Mouse (Mus musculus): ENCODE data around the gene Myo5a. TPM values are rescaled to one million over a fixed set of nuclear protein-coding genes. Genes with fewer than 3 reads are reported as not detected.

The Myo5a gene
- polyA plus RNA-seq, 1 experiment from 2014 or later, result 35.6 TPM

DNA sequence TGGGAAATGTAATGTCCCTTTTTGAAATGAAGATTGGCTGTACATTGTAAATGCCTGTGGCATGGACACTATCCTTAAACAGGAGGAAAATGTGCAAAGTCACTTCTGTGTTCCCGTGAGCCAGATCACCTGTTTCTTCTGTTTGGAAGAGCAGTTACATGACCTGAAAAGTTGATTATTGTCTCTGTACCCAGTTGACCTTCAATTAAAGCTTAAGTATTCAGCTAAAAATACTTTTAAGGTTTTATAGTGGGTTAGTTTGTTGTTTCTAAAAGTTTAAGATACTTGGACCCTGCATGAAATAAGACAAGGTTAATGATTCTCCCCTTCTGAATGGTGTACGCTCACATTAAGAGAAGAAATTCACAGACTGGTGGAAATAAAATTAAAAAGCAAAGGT, 30.2 kb upstream of the Myo5a start:
- Histone ChIP-seq H3K4me1 (peaks cover 21% of the 10 kb centered on the region), H3K36me3 (peaks cover 4% of the 10 kb centered on the region; the same call in 1 of the 2 replicates), H3K27me3 (replicated peaks) (no peaks in the 10 kb centered on the region), H3K9me3 (replicated peaks) (no peaks in the 10 kb centered on the region), H3K9ac (replicated peaks) (no peak overlapping the region), H3K4me2 (no peak overlapping the region), H3K4me3 (replicated peaks) (no peak overlapping the region), H3K27ac (replicated peaks) (no peak overlapping the region)
- ATAC-seq (ENCODE audit: low FRiP score), result no peak
- 92% methylated on average over 2 of the region's 2 CpGs for WGBS

DNA sequence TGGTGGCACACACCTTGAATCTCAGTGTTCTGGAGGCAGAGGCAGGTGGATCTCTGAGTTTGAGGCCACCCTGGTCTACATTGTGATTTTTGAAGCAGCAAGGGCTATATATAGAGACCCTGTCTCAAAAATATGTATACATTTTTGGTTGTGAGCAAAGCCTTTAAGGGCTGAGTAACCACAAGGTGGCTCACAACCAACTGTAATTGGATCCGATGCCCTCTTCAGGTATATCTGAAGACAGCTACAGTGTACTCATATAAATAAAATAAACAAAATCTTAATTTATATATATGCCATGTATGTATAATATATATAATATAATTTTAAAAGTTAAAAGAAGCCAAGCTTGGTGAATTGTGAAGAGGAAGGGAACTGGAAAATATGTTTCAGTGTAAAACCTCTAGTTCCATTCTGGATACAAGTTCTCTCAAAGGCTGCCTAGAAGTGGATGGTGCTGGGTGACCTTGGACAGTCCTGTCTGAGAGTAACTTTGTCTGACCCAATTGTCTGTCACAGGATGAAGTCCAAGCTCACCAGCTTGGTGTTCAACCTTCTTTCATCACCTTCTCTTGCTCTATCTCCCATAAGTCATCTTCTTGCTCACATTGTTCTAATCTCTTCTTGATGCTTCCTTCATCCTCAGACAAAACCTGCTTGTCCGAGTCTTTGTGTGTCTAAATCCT, 28.8 kb upstream of the Myo5a start:
- Histone ChIP-seq H3K9ac (replicated peaks) (no peak overlapping the region), H3K27ac (replicated peaks) (no peak overlapping the region), H3K27me3 (replicated peaks) (no peaks in the 10 kb centered on the region), H3K4me1 (peaks cover 21% of the 10 kb centered on the region), H3K4me2 (no peak overlapping the region), H3K4me3 (replicated peaks) (no peak overlapping the region), H3K36me3 (peaks cover 12% of the 10 kb centered on the region; the same call in 1 of the 2 replicates), H3K9me3 (replicated peaks) (no peaks in the 10 kb centered on the region)
- WGBS, result 90% methylated on average over 2 of the region's 2 CpGs
- ATAC-seq (ENCODE audit: low FRiP score), result no peak

DNA sequence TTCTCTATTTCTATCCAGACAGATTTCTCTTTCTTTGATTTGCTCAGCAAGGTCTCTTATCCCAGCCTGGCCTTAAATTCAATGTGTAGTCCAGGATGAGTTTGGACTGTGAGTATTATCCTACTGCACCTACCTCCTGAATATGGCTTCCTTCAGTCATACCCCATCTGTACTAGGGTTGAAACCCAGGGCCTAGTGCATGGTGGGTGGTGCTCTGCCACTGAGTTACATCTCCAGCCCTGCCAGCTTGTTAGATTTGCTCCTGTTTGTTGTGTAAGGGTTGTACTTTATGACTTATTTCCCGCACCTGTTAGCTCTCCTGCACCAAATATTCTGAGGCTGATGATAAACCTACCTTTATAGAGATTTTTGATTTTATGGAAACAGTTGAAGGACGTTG, 27.6 kb upstream of the Myo5a start:
- H3K9me3 ChIP-seq (replicated peaks), result no peaks in the 10 kb centered on the region
- no peak overlapping the region for H3K4me2 ChIP-seq
- H3K4me1 ChIP-seq, result peaks cover 20% of the 10 kb centered on the region
- no peak overlapping the region for H3K9ac ChIP-seq (replicated peaks)
- H3K27ac ChIP-seq (replicated peaks), result no peak overlapping the region
- H3K4me3 ChIP-seq (replicated peaks), result no peak overlapping the region
- 92% methylated on average over 2 of the region's 2 CpGs for WGBS
- H3K27me3 ChIP-seq (replicated peaks), result no peaks in the 10 kb centered on the region
- ATAC-seq (ENCODE audit: low FRiP score), result no peak
- peaks cover 12% of the 10 kb centered on the region; the same call in 1 of the 2 replicates for H3K36me3 ChIP-seq

DNA sequence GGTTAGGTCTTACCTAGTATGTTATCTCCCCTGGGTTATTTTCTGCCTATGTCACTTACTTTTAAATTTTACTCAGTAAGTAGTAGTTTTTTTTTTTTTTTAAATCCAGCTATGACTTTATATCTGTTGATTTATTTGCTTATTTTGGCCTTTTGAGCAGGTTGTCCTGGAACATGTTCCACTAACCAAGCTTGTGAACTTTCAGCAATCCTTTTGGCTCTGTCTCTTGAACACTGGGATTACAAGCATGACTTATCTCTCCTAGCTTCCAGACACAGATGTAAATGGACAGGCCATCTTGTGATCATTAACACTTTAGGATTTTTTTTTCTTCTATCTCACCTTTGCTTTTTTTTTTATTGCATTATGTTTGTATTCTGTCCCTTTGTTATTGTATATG, 23.7 kb upstream of the Myo5a start:
- Histone ChIP-seq H3K4me3 (replicated peaks) (no peak overlapping the region), H3K36me3 (peaks cover 12% of the 10 kb centered on the region; the same call in 1 of the 2 replicates), H3K27me3 (replicated peaks) (no peaks in the 10 kb centered on the region), H3K4me1 (no peaks in the 10 kb centered on the region), H3K4me2 (no peak overlapping the region), H3K9me3 (replicated peaks) (no peaks in the 10 kb centered on the region), H3K9ac (replicated peaks) (no peak overlapping the region), H3K27ac (replicated peaks) (no peak overlapping the region)
- ATAC-seq (ENCODE audit: low FRiP score), result no peak

DNA sequence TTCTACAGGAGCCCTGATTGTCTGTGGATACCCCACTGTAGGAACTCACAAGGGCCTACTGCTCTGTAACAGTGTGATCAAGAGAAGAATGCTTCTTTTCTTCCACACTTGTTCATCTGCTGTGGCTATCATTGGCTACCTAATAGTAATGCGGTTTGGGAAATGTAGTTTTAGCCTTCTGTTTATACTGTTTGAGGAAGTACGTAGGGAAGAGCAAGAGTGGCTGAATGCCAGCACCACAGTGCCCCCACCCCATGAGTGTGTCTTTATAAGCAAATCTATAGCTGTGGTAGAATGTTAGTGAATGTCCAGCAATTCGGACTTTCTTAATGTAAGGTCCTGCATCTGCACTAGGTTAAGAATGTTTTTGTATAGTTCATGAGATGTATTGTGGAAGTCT, 21.7 kb upstream of the Myo5a start:
- H3K4me2 ChIP-seq, result no peak overlapping the region
- H3K4me1 ChIP-seq, result no peaks in the 10 kb centered on the region
- H3K27ac ChIP-seq (replicated peaks), result no peak overlapping the region
- no peaks in the 10 kb centered on the region for H3K9me3 ChIP-seq (replicated peaks)
- ATAC-seq (ENCODE audit: low FRiP score), result no peak
- 79% methylated on average over 3 of the region's 3 CpGs for WGBS
- no peak overlapping the region for H3K9ac ChIP-seq (replicated peaks)
- H3K36me3 ChIP-seq, result peaks cover 12% of the 10 kb centered on the region; the same call in 1 of the 2 replicates
- H3K27me3 ChIP-seq (replicated peaks), result no peaks in the 10 kb centered on the region
- H3K4me3 ChIP-seq (replicated peaks), result no peak overlapping the region

DNA sequence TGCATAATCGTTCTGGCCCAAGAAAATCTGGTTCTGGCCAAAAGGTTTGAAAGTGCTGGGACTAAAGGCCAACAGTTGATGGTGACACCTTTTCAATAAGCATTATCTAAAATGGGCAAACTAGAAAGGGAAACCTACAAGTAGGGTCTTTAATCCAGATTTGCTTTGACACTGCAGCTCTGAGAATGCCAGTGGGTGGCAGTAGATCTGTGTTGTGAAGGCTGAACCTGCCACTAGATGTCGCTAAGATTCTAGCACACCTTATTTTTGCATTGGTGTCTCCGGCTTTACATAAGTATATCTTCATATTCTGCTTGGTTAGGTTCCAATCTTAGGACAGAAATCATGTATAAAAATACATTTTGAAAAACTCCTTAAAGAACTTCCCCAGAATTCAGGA, 20.8 kb upstream of the Myo5a start:
- Histone ChIP-seq H3K36me3 (peaks cover 12% of the 10 kb centered on the region; the same call in 1 of the 2 replicates), H3K9ac (replicated peaks) (no peak overlapping the region), H3K4me2 (no peak overlapping the region), H3K27ac (replicated peaks) (no peak overlapping the region), H3K4me1 (no peaks in the 10 kb centered on the region), H3K4me3 (replicated peaks) (no peak overlapping the region), H3K27me3 (replicated peaks) (no peaks in the 10 kb centered on the region), H3K9me3 (replicated peaks) (no peaks in the 10 kb centered on the region)
- ATAC-seq (ENCODE audit: low FRiP score), result peak; percentile 72; the same call in 1 of the 2 replicates
- 28% methylated on average over 3 of the region's 3 CpGs for WGBS

DNA sequence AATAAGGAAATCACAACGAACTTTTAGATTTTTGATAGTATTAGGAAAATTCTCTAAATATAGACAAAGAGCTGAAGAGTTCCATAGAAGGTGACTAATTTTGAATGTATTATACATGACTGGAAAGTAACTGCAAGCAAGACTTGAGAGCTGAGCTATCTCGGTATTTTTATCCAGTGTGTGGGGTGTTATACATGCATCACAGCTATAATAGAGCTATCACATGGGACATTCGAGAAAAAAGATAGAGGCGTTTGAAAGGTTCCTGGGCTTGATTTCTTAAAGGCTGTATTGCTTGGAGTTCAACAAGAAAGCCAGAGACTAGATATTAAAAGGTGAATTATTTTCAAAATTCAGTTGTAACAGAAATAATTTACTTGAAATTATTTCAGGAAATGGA, 19.0 kb upstream of the Myo5a start:
- Histone ChIP-seq H3K9me3 (replicated peaks) (no peaks in the 10 kb centered on the region), H3K4me1 (no peaks in the 10 kb centered on the region), H3K36me3 (peaks cover 5% of the 10 kb centered on the region), H3K27ac (replicated peaks) (no peak overlapping the region), H3K4me3 (replicated peaks) (no peak overlapping the region), H3K4me2 (no peak overlapping the region), H3K9ac (replicated peaks) (no peak overlapping the region), H3K27me3 (replicated peaks) (no peaks in the 10 kb centered on the region)
- 89% methylated on average over 4 of the region's 4 CpGs for WGBS
- ATAC-seq (ENCODE audit: low FRiP score), result no peak

DNA sequence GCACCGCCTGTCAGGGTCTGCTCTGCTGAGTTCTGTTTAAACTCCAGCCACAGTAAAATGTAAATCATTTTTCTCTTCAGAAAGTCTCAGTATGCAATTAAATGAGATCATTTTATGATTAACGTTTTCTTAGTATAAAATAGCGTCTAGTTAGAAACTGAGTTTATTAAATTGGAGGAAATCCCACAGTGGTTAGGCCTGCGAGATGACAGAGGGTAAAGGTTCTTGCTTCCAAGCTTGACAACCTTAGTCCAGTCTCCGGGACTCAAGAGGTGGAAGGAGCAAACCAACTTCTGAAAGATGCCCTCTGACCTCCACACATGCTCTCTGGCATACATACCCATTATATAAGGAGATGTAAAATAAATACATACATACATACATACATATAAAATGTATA, 15.8 kb upstream of the Myo5a start:
- ATAC-seq (ENCODE audit: low FRiP score), result no peak
- Histone ChIP-seq H3K4me2 (no peak overlapping the region), H3K9me3 (replicated peaks) (no peaks in the 10 kb centered on the region), H3K27ac (replicated peaks) (no peak overlapping the region), H3K4me1 (no peaks in the 10 kb centered on the region), H3K9ac (replicated peaks) (no peak overlapping the region), H3K36me3 (peaks cover 24% of the 10 kb centered on the region), H3K4me3 (replicated peaks) (no peak overlapping the region), H3K27me3 (replicated peaks) (no peaks in the 10 kb centered on the region)
- WGBS, result 90% methylated on average over 5 of the region's 5 CpGs

DNA sequence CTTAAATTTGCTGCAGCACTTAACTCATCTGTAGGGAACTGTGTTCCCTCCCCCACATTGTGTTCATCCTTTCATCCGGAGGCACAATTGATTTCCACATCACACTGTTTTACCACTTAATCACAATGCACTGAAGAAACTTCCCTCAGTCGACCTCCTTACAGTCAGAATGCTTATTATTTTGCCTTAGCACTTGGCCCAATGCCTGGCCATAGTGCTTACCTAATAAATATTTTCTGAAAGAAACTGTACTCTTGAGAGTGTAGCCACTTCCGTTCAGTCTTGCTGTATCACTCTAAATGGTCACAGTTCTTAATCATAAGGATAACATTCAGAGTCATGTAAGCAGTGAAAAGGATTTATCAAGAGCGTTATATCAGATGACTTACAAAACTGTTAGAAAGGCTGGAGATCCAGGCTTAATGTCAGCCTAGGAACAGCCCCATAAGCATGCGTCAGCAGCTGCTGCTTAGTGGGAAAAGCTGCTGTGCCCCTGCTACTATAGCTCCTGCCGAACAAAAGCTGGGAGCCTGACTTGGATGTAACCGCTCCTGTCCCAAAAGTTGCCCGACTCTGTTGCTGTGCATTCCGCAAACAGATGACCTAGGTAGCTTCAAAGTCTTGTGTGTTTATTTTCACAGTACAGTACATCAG, 6.0 kb upstream of the Myo5a start:
- 0 out of 2 replicates have a peak, but pooled peaks cover under 1% of the 10 kb centered on the region for H3K36me3 ChIP-seq
- 67% methylated on average over 9 of the region's 9 CpGs for WGBS

DNA sequence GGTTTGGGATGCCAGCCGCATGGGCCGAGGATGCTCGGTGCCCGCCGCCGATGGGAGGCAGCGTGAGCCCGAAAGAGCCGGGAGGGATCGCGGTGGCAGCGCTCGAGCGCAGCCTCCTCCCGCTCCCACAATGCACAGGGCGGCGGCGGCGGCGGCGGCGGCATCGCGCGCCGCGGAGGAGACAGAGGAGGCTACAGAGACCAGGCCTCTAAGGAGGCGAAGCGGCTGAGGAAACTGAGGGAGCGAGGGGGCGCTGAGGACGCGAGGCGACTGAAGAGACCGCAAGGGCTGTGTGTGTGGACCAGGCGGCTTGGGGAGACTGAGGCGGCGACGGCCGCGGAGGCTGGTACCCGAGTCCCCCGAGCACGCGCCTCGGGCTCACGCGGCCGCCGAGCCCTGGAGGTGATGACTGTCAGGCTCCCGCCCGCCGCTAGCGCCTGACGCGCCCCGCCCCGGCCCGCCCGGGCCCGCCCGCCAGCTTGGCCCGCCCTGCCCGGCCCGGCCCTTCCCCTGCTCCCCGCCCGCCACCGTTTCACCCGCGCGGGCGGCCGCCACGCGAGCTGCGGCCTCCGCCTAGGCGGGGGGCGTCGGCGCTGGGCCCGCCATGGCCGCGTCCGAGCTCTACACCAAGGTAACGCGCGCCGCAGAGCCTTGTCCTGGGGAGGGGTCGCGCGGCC, 352 bp downstream of the Myo5a start:
- Histone ChIP-seq H3K4me2 (peak overlapping the region; percentile 68), H3K4me1 (peaks cover 23% of the 10 kb centered on the region), H3K27me3 (replicated peaks) (no peaks in the 10 kb centered on the region), H3K9me3 (replicated peaks) (no peaks in the 10 kb centered on the region), H3K27ac (replicated peaks) (peak overlapping the region; percentile 98), H3K9ac (replicated peaks) (peak overlapping the region; percentile 98), H3K4me3 (replicated peaks) (peak overlapping the region; percentile 86), H3K36me3 (no peaks in the 10 kb centered on the region)
- WGBS, result under 1% methylated on average over 43 of the region's 92 CpGs
- ATAC-seq (ENCODE audit: low FRiP score), result peak; percentile 94

More for the DNA sequence above, 6.0 kb upstream of the Myo5a start:
- Histone ChIP-seq H3K4me2 (no peak overlapping the region), H3K4me1 (peaks cover 5% of the 10 kb centered on the region; the same call in 1 of the 2 replicates), H3K27ac (replicated peaks) (no peak overlapping the region), H3K27me3 (replicated peaks) (no peaks in the 10 kb centered on the region), H3K9me3 (replicated peaks) (no peaks in the 10 kb centered on the region), H3K9ac (replicated peaks) (no peak overlapping the region), H3K4me3 (replicated peaks) (no peak overlapping the region)
- no peak for ATAC-seq (ENCODE audit: low FRiP score)

DNA sequence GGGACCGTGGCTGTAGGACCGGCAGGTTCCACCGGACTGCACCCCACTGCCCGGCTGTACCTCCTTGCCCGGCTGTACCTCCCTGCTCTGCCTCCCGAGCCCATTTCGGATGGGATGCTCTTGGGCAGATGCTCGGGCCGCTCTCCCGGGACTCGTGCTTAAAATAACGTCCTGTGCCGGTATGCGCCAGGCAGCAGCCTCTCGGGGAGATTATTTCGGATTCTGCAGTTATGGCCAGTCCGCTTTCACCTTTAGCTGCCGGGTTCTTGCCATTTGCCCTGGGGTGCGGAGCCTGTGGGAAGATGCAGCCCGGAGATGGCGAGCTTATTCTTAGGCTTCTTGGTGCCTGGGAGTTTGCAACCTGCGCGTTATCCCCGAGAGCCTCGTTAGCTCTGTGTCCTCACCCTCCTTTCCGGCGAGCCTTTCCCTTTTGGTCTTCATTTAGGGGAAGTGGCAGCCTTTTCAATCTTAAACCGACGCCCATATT, 934 bp downstream of the Myo5a start:
- H3K36me3 ChIP-seq, result no peaks in the 10 kb centered on the region
- H3K4me1 ChIP-seq, result peaks cover 23% of the 10 kb centered on the region
- ATAC-seq (ENCODE audit: low FRiP score), result peak; percentile 39
- H3K27ac ChIP-seq (replicated peaks), result peak overlapping the region; percentile 98
- no peaks in the 10 kb centered on the region for H3K9me3 ChIP-seq (replicated peaks)
- H3K4me2 ChIP-seq, result peak overlapping the region; percentile 68
- WGBS, result 0% methylated on average over 29 of the region's 29 CpGs
- peak overlapping the region; percentile 86 for H3K4me3 ChIP-seq (replicated peaks)
- no peaks in the 10 kb centered on the region for H3K27me3 ChIP-seq (replicated peaks)
- H3K9ac ChIP-seq (replicated peaks), result peak overlapping the region; percentile 98

All from neural tube, embryonic 15.5 days (tissue).